7 mouse cellular contexts compared by ENCODE assay signal in the genomic region with DNA sequence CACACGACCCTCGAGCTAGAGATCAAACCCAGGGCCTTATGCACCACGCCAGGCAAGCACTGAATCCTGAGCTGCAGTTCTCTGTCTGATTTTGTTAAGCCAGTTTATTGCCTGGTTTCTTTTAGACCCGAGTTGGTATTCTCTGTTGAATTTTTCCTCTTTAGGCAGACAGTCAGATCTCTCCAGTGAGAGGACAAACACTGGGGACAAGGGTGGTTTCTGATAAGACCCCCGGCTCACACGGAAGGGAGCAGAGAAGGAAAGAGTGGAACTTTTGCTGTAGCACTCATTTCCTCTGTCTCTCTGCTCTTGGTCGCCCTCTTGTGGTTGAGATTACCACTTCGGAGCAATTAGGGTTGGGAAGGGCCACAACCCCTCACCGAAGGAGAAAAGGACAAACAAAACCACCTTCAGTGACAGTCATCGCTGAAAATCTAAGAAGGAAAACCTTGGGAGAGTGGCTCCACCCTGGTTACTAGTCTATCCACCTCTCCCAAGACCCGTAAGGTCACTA. TPM values are rescaled to one million over a fixed set of nuclear protein-coding genes. Genes with fewer than 3 reads are reported as not detected.
DNase-seq lines count a peak whose midpoint lies in the region; ATAC-seq and TF ChIP-seq lines count a peak whose summit lies in the region.

No protein-coding gene starts in this region.

- TF ChIP-seq CTCF in intestine, postnatal 0 days (IDR thresholded peaks at IDR 0.05; ENCODE audit: low read depth), result peak; percentile 92

- H3K36me3 ChIP-seq in intestine, postnatal 0 days (ENCODE audit: control insufficient read depth, insufficient read depth), result no peaks in the 10 kb centered on the region
- H3K36me3 ChIP-seq in liver, embryonic 16.5 days (ENCODE audit: control insufficient read depth, insufficient read depth), result no peaks in the 10 kb centered on the region

- H3K9me3 ChIP-seq in intestine, postnatal 0 days (ENCODE audit: control insufficient read depth), result no peaks in the 10 kb centered on the region
- H3K9me3 ChIP-seq in liver, embryonic 16.5 days (replicated peaks; ENCODE audit: control insufficient read depth, low read length), result no peaks in the 10 kb centered on the region

- WGBS in intestine, postnatal 0 days, result 8% methylated on average over 11 of the region's 11 CpGs
- WGBS in liver, embryonic 16.5 days (ENCODE audit: insufficient replicate concordance), result 6% methylated on average over 11 of the region's 11 CpGs

- H3K4me1 ChIP-seq in intestine, postnatal 0 days (replicated peaks; ENCODE audit: control insufficient read depth, insufficient read depth, low read length), result no peaks in the 10 kb centered on the region
- no peaks in the 10 kb centered on the region; the same call in 1 of the 2 replicates for H3K4me1 ChIP-seq in liver, embryonic 16.5 days (ENCODE audit: control insufficient read depth, low read depth, low read length)

- H3K27me3 ChIP-seq in intestine, postnatal 0 days (replicated peaks; ENCODE audit: control insufficient read depth, insufficient read depth, low read length), result peaks cover 20% of the 10 kb centered on the region
- H3K27me3 ChIP-seq in liver, embryonic 16.5 days (ENCODE audit: control insufficient read depth, insufficient read depth, low read depth, low read length), result peaks cover 4% of the 10 kb centered on the region; the same call in 1 of the 2 replicates

- H3K27ac ChIP-seq in intestine, postnatal 0 days (ENCODE audit: low read depth, low read length), result no peak overlapping the region
- H3K27ac ChIP-seq in liver, embryonic 16.5 days (ENCODE audit: low read length), result no peak overlapping the region

- H3K9ac ChIP-seq in intestine, postnatal 0 days (ENCODE audit: low read depth, low read length), result no peak overlapping the region
- no peak overlapping the region for H3K9ac ChIP-seq in liver, embryonic 16.5 days (ENCODE audit: low read depth, low read length)

- no peak; the same call in 1 of the 2 replicates for ATAC-seq in intestine, postnatal 0 days
- ATAC-seq in liver, embryonic 16.5 days (ENCODE audit: low read depth), result no peak

- no peak overlapping the region for H3K4me3 ChIP-seq in intestine, postnatal 0 days (ENCODE audit: low read depth, low read length)
- H3K4me3 ChIP-seq in liver, embryonic 16.5 days (ENCODE audit: low read depth, low read length), result no peak overlapping the region

- H3K4me2 ChIP-seq in intestine, postnatal 0 days (replicated peaks; ENCODE audit: low read depth), result peak overlapping the region; percentile 43; the same call in 1 of the 2 replicates
- 0 out of 2 replicates have a peak overlapping the region, but pooled peaks have one; percentile 20 for H3K4me2 ChIP-seq in liver, embryonic 16.5 days (ENCODE audit: low read depth, low read length)

- DNase-seq in urinary bladder, postnatal 25 days (ENCODE audit: low spot score), result peak; percentile 67
- DNase-seq in urinary bladder, adult 2 months (ENCODE audit: low spot score), result no peak
- peak; percentile 56 for DNase-seq in adrenal gland, postnatal 25 days
- peak; percentile 69 for DNase-seq in forelimb bud, embryonic 11.5 days (ENCODE audit: low read depth, low spot score)
- peak; percentile 46 for DNase-seq in retina, postnatal 7 days (ENCODE audit: low read depth, low spot score)

RNA-seq across cellular contexts. Expression of a gene that starts 7.4 kb away (rescaled TPM):
- not detected in 2 replicates for polyA plus RNA-seq in urinary bladder, adult 2 months (2012; rRNA removed)
- not detected in 2 replicates for total RNA-seq in adrenal gland, postnatal 25 days (2021)
- not detected in 2 replicates for polyA plus RNA-seq in intestine, postnatal 0 days (2015; fragmentation: Nextera tagmentation; extraction: Ambion mirVana)
- polyA plus RNA-seq in liver, embryonic 16.5 days (2015; fragmentation: Nextera tagmentation; extraction: Ambion mirVana), result not detected in 2 replicates

RNA-seq across cellular contexts. Expression of a gene that starts 12.2 kb away (rescaled TPM):
- not detected in 2 replicates for polyA plus RNA-seq in urinary bladder, adult 2 months (2012; rRNA removed)
- total RNA-seq in adrenal gland, postnatal 25 days (2021), result 0.30 TPM in 1 of 2 replicates, not detected in the other
- polyA plus RNA-seq in intestine, postnatal 0 days (2015; fragmentation: Nextera tagmentation; extraction: Ambion mirVana), result not detected in 2 replicates
- not detected in 2 replicates for polyA plus RNA-seq in liver, embryonic 16.5 days (2015; fragmentation: Nextera tagmentation; extraction: Ambion mirVana)

RNA-seq across cellular contexts. Expression of a gene that starts 25.4 kb away (rescaled TPM):
- 52.7 and 56.9 TPM in 2 replicates for polyA plus RNA-seq in urinary bladder, adult 2 months (2012; rRNA removed)
- total RNA-seq in adrenal gland, postnatal 25 days (2021), result 108 and 125 TPM in 2 replicates
- polyA plus RNA-seq in intestine, postnatal 0 days (2015; fragmentation: Nextera tagmentation; extraction: Ambion mirVana), result 107 and 111 TPM in 2 replicates
- 39.2 and 42.0 TPM in 2 replicates for polyA plus RNA-seq in liver, embryonic 16.5 days (2015; fragmentation: Nextera tagmentation; extraction: Ambion mirVana)

RNA-seq across cellular contexts. Expression of a gene that starts 39.2 kb away (rescaled TPM):
- polyA plus RNA-seq in urinary bladder, adult 2 months (2012; rRNA removed), result 0.06 TPM in 1 of 2 replicates, not detected in the other
- total RNA-seq in adrenal gland, postnatal 25 days (2021), result not detected in 2 replicates
- not detected in 2 replicates for polyA plus RNA-seq in intestine, postnatal 0 days (2015; fragmentation: Nextera tagmentation; extraction: Ambion mirVana)
- not detected in 2 replicates for polyA plus RNA-seq in liver, embryonic 16.5 days (2015; fragmentation: Nextera tagmentation; extraction: Ambion mirVana)

RNA-seq across cellular contexts. Expression of a gene that starts 44.6 kb away (rescaled TPM):
- 40.8 and 50.9 TPM in 2 replicates for polyA plus RNA-seq in urinary bladder, adult 2 months (2012; rRNA removed)
- total RNA-seq in adrenal gland, postnatal 25 days (2021), result 50.4 and 59.5 TPM in 2 replicates
- 116 and 134 TPM in 2 replicates for polyA plus RNA-seq in intestine, postnatal 0 days (2015; fragmentation: Nextera tagmentation; extraction: Ambion mirVana)
- polyA plus RNA-seq in liver, embryonic 16.5 days (2015; fragmentation: Nextera tagmentation; extraction: Ambion mirVana), result 18.8 and 20.1 TPM in 2 replicates
